Mouse (Mus musculus): ENCODE results near the gene Btbd9. TPM values are rescaled to one million over a fixed set of nuclear protein-coding genes. Genes with fewer than 3 reads are reported as not detected.

Btbd9 gene
- total RNA-seq, 2 experiments from 2014 or later, result 117 TPM

DNA sequence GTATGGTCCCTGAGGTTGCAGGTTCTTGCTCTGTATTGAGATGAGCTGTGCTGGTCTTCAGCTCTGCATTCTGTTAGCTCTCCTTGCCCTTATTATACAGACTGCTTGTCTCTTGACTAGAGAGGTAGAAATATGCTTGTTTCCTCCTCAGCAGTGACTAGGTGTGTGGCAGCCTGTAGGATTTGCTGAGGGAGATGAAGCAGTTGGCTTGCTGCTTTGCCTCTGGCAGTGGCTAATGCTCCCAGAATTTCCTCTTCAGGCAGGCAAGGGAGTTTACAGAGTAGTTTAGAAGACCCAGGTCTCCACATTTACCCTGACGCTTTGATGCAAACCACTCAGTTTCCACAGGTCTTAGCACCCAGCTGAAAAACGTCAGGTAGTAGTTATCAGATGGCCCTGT is 382.7 kb downstream of the Btbd9 start:
- no peak for DNase-seq (ENCODE audit: low spot score in 2 of 2)

DNA sequence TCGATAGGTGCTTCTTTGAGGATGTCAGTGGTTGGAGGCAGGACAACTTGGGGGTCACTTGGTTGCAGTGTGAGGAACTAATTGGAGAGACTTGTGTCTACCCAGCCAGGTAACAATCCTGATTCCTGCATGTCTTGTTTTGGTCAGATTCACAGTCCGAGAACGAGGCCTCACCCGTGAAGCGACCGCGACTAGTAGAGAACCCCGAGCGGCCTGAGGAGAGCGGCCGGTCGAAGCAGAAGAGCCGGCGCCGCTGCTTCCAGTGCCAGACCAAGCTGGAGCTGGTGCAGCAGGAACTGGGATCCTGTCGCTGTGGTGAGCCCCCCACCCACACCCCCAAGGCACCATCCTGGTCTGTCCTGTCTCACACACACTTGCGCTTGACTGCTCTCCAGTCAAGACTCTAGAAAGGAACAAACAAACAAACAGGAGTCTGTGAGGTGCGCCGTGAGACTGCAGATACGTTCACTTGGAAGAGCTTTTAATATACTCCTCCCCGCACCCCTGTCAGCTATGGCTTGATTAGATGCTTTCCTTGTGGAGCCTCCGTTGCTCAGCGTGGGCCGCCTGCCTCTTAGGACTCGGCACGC is 383.8 kb downstream of the Btbd9 start:
- DNase-seq (ENCODE audit: low spot score in 2 of 2), result no peak

DNA sequence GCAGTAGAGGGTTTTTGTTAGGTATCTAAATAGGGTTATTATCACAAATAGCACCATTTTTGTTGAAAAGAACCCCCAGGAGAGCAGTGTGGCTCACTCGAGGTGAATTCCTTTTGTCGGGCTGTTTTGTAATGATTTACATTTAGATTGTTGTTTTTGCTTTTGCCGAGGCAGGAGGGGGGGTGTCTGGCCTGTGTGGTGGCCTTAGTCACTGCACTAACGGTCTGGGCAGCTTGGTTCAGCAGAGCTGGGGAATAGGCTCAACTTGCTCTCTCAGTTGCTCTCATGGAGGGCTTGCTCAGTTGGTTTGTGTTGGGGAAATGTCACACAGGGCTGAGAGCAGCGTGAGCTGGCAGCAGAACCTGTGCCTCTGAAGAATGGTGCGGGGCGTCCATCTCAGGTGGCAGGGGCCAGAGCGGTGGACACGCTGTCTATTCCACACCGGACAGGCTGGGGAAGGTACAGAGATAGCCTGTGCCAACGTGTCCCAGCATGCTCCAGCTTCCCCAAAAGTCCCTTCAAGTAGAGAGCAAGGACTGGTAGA is 385.1 kb downstream of the Btbd9 start:
- no peak for DNase-seq (ENCODE audit: low spot score in 2 of 2)

DNA sequence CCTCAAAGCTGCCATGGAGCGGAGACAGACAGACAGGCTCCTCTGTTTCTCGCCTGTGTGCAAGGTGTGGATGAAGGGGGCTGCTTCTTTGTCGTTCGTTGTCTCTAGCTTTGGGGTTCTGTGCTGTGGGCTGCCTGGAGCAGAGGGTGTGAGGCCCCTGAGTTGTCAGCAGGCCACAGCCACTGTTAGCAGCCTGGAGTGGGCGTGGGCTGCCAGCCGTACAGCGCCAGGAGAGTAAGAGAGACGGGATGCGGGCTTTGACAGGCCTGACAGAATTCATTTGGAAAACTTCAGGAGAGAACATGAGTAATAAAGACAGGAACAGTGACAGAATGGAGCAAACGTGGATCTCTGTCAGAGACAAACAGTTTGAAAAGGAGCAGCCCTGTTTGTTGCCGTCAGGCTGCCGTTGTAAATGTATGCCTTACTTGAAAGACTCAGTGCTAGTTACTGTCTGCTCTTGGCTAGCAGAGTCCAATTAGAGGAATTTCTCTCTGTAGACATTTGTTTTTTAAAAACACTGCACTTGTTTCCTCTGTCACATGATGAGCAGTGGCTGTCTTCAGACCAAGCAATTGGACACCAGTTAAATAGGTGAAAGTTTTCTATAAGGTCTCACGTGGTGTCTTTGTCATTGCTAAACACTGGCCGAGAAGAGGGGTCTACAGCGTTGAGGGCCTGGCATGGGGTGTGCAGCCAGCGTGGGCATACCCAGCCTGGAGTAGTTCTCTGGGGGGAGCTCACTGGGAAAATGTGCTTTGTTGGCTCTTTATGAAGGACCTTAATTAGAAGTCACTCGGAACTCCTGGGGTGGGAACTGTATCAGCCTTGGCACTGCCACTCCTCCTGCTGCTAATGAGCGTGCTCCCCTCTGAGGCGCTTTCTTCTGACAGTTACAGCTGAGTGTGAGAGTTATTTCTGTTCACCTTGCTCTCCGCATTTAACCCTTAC is 388.0 kb downstream of the Btbd9 start:
- peak; percentile 65 to 68 for DNase-seq (ENCODE audit: low spot score in 2 of 2)

DNA sequence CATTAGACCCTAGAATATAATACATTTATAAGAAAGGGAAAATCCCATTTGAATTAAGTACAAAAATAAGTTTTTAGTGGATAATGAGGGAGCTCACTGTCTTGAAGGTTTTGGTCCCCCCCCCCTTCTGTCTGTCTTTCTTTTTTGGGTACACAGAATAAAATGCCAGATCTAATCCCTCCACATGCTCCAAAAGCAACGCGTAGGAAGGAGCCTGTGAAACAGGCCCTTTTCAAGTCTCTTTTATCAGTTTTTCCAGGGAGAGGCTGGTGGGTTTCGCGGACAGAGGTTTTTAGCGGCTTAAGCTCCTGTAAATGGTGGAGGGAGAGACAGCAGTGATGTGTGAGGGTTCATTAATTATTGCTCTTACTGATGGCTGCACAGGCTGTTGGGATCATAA is 388.7 kb downstream of the Btbd9 start:
- DNase-seq (ENCODE audit: low spot score in 2 of 2), result no peak

DNA sequence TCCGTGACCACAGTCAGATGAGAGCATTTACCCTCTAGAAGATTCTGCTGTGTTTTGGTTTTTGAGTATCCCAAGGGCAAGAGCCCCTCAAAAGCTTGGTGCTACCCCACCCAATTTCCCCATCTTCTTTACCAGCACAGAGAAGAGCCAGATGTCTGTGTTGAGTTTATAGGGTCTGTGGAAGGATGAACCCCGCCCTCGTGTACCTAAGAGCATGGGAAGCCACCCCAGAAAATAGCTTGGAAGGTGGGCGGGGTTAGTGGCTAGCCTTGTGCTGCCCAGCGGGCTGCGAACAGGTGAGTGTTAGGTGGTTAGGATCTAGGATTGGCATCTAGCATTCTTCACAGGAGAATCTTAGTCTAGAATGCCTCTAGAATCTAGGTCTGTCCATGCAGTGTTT is 389.1 kb downstream of the Btbd9 start:
- no peak for DNase-seq (ENCODE audit: low spot score in 2 of 2)

DNA sequence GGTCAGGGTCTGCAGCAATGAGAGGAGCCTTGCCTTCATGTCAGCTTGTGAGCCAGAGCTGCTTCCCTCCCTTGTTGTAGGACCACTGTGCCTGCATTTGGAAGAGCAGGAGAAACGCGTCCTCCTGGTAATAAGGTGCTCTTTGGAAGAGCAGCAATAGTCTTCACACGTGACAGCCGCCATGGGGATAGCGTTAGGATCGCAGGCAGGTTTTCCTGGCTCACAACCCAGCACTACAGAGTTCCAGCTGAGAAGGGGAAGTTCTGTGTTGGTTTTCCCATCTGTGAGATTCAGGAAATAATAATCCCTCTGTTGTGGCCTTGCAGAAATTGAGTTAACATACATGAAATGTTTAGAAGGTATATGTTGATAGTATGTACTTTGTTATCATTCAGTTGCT is 392.7 kb downstream of the Btbd9 start:
- DNase-seq (ENCODE audit: low spot score in 2 of 2), result no peak

DNA sequence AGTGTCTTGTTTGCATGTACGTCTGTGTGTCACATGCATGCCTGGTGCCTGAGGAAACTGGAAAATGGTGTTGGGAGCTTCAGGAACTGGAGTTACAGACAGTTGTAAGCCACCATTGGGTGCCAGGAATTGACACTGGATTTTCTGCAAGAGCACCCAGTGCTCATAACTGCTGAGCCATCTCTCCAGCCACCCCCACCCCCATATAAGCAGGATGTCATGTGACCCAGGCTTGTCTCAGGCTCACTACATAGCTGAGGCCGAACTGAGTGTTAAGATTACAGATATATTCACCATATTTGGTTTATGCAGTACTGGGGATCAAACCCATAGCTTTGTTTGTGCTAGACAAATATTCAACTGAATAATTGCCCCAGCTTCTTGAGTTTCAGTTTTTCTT is 394.2 kb downstream of the Btbd9 start:
- DNase-seq (ENCODE audit: low spot score in 2 of 2), result no peak

DNA sequence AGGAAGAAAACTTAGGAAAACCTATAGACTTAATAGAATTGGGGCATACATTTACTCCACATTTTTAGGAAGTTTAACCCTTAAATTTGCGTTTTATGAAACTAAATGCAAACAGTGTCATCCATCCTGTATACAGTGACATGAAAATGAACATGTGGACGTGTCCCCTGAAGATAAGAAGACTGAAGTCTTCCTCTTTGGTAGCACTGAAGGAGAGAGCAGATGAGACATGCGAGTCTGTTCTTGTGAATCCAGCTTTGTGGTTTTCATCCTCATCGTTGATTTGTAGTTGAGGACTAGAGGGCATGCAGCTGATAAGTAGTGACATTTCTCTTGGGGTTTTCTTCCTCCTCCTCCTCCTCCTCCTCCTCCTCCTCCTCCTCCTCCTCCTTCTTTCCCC is 394.7 kb downstream of the Btbd9 start:
- no peak for DNase-seq (ENCODE audit: low spot score in 2 of 2)

DNA sequence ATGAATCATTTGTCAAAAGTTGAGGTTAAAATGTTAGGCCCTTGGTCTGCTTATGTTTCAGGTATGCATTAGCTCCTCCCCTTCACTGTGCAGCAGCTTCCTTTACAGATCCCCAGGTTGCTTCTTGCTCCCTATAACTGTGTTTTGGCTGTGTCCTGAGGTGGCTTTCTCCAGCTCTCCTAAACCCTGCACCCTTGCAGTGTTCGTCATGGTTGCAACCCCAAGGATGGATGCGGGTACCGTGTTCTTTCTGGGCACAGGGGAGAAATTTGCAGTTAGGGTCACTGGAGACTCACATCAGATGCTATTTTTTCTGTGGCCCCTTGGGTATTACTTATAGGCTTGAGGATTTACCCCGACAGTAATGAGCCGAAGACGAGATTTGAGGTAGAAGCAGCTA is 396.1 kb downstream of the Btbd9 start:
- no peak for DNase-seq (ENCODE audit: low spot score in 2 of 2)

DNA sequence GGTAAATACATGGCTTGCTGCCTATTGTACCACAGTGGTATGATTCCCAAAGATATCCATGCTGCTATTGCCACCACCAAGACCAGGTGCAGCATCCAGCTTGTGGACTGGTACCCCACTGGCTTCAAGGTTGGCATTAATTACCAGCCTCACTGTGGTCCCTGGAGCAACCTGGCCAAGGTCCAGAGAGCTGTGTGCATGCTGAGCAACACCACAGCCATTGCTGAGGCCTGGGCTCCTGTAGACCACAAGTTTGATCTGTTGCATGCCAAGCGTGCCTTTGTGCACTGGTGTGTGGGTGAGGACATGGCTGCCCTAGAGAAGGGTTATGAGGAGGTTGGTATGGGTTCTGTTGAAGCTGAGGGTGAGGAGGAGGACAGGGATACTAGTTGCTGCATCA is 397.9 kb downstream of the Btbd9 start:
- DNase-seq (ENCODE audit: low spot score in 2 of 2), result no peak

DNA sequence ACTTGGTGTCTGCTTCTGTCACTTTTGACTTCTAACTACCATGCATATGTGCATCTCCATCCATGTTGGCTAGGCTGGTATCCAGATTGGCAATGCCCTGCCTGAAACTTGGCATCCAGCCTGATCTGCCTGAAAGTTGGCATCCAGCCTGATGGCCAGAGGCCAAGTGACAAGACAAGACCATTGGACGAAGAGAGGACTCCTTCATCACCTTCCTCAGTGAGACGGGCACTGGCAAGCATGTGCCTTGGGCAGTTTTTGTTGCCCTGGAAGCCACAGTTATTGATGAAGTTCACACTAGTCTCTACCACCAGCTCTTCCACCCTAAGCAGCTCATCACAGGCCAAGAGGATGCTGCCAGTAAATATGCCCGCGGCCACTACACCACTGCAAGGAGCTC is 398.9 kb downstream of the Btbd9 start:
- peak; percentile 48 to 53 for DNase-seq (ENCODE audit: low spot score in 2 of 2)

Other genes with a start within 250 kb of the Btbd9 start
- gene Dnah8, start 47.9 kb upstream of the Btbd9 start, total RNA-seq (2021), result 1 to 10 TPM; 3.6 to 4.6 TPM
- 100 to 1,000 TPM; 170 to 172 TPM for gene Glo1, start 50.4 kb upstream of the Btbd9 start, total RNA-seq (2021)

Measured in layer of hippocampus, postnatal 14 days (tissue).